Mouse (Mus musculus) T-helper 1 cell (primary cell): Measurements from ENCODE around the gene Foxc1.

Experiments used
- in situ Hi-C: fragments of 300-600 bp; cut with MboI, MseI; formaldehyde crosslinking; loops from one replicate; pipeline ENCODE4 v1.15.1; 2025; ENCODE audit warnings: high pct_unique_total_duplicates

Gene Foxc1

GRCm38 (mm10) chr13:31806428-31806832, at the start of gene Foxc1:
Gene Foxc1, plus strand, starts transcription at chr13:31806633.
- in situ Hi-C loops: no loop called here

GRCm38 (mm10) chr13:31760411-31760810, 46.0 kb upstream of the Foxc1 start:
- in situ Hi-C loops: no loop called here

GRCm38 (mm10) chr13:31761057-31761456, 45.4 kb upstream of the Foxc1 start:
- in situ Hi-C loops: no loop called here

GRCm38 (mm10) chr13:31764419-31764818, 42.0 kb upstream of the Foxc1 start:
- in situ Hi-C loops: no loop called here

GRCm38 (mm10) chr13:31765564-31765963, 40.9 kb upstream of the Foxc1 start:
- in situ Hi-C loops: no loop called here

GRCm38 (mm10) chr13:31772882-31773281, 33.6 kb upstream of the Foxc1 start:
- in situ Hi-C loops: no loop called here

GRCm38 (mm10) chr13:31775762-31776161, 30.7 kb upstream of the Foxc1 start:
- in situ Hi-C loops: no loop called here

GRCm38 (mm10) chr13:31779281-31779981, 27.0 kb upstream of the Foxc1 start:
- in situ Hi-C loops: no loop called here

GRCm38 (mm10) chr13:31780299-31780698, 26.1 kb upstream of the Foxc1 start:
- in situ Hi-C loops: no loop called here

- in situ Hi-C loops: no loop called here
These were observed 24.4 kb upstream of the Foxc1 start for GRCm38 (mm10) chr13:31782063-31782462.

- in situ Hi-C loops: no loop called here
These were observed 21.7 kb upstream of the Foxc1 start for GRCm38 (mm10) chr13:31784757-31785156.

GRCm38 (mm10) chr13:31792480-31793132, 13.8 kb upstream of the Foxc1 start:
- in situ Hi-C loops: loop anchor here (10.0 kb wide), 1 partner anchor 872 kb away; no protein-coding TSS in a partner anchor

GRCm38 (mm10) chr13:31793163-31793562, 13.3 kb upstream of the Foxc1 start:
- in situ Hi-C loops: loop anchor here (10.0 kb wide), 1 partner anchor 872 kb away; no protein-coding TSS in a partner anchor

GRCm38 (mm10) chr13:31797346-31797745, 9.1 kb upstream of the Foxc1 start:
- in situ Hi-C loops: loop anchor here (5.0 to 10.0 kb wide), 2 partner anchors 160 to 867 kb away; no protein-coding TSS in a partner anchor

GRCm38 (mm10) chr13:31798075-31798474, 8.4 kb upstream of the Foxc1 start:
- in situ Hi-C loops: loop anchor here (5.0 to 10.0 kb wide), 2 partner anchors 159 to 867 kb away; no protein-coding TSS in a partner anchor

- in situ Hi-C loops: loop anchor here (5.0 kb wide), 1 partner anchor 616 kb away; no protein-coding TSS in a partner anchor
These were observed 5.6 kb upstream of the Foxc1 start for GRCm38 (mm10) chr13:31800581-31801576.

- in situ Hi-C loops: loop anchor here (5.0 kb wide), 1 partner anchor 615 kb away; no protein-coding TSS in a partner anchor
These were observed 4.6 kb upstream of the Foxc1 start for GRCm38 (mm10) chr13:31801703-31802305.

GRCm38 (mm10) chr13:31802447-31802846, 4.0 kb upstream of the Foxc1 start:
- in situ Hi-C loops: loop anchor here (5.0 kb wide), 1 partner anchor 615 kb away; no protein-coding TSS in a partner anchor

- in situ Hi-C loops: loop anchor here (5.0 kb wide), 1 partner anchor 614 kb away; no protein-coding TSS in a partner anchor
These were observed 3.0 kb upstream of the Foxc1 start for GRCm38 (mm10) chr13:31803166-31804093.

- in situ Hi-C loops: loop anchor here (5.0 kb wide), 1 partner anchor 613 kb away; no protein-coding TSS in a partner anchor
These were observed 1.9 kb upstream of the Foxc1 start for GRCm38 (mm10) chr13:31804571-31804970.
